Mouse (Mus musculus): ENCODE measurements around the gene Sstr5.

DNA sequence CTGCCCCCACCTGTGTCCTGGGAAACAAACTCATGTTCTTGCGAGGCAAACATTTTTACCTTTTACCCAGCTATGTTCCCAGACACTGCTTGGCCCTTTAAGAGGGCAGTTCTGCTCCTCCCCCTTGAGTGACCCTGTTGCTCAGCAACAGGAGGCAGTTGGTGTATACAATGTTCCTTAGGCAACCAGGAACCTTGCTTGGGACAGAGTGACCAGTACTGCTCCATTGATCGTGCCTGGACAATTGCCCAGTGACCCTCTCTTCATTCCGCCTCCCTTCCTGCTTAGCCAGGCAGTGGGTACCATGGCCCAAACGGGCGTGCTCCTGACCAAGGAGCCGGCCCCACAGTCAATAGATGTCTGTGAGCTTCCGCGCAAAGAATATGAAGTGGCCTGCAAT lies 25.7 kb downstream of the Sstr5 start:
- no peak for TF ChIP-seq CTCF (IDR thresholded peaks at IDR 0.05; ENCODE audit: borderline replicate concordance, control insufficient read depth, extremely low read depth, insufficient read depth, low read length, poor library complexity)
- no peak for TF ChIP-seq POLR2A (IDR thresholded peaks at IDR 0.05; ENCODE audit: control insufficient read depth, extremely low read depth, insufficient read depth, low read length, poor library complexity)
